Mouse (Mus musculus) cortical plate, adult 2 months (tissue): ENCODE data around the gene Chst13. TPM values are rescaled to one million over a fixed set of nuclear protein-coding genes. Genes with fewer than 3 reads are reported as not detected.

Experiments
- H3K27ac ChIP-seq: fragments of 200-500 bp; 2 replicates; pipeline ENCODE4 v1.5.1; 2012; ENCODE audit warnings: low read length, control low read depth, inconsistent platforms; ENCODE audit not compliant: insufficient read depth
- H3K4me1 ChIP-seq: fragments of 200-500 bp; 2 replicates; pipeline ENCODE4 v1.6.1; 2011; ENCODE audit warnings: low read length; ENCODE audit not compliant: control insufficient read depth, insufficient read depth
- H3K4me3 ChIP-seq: fragments of 200-500 bp; 2 replicates; pipeline ENCODE4 v1.5.1; 2011; ENCODE audit warnings: mild to moderate bottlenecking, low read length, control low read depth; ENCODE audit not compliant: insufficient read depth
- CTCF ChIP-seq: fragments of 200-500 bp; IDR thresholded peaks from 2 replicates; pipeline ENCODE4 v1.5.1; 2011; ENCODE audit warnings: mild to moderate bottlenecking, control low read depth, low read length; ENCODE audit not compliant: insufficient read depth; ENCODE audit errors: extremely low read depth
- POLR2A ChIP-seq: fragments of 200-500 bp; IDR thresholded peaks from 2 replicates; pipeline ENCODE4 v1.6.1; 2011; ENCODE audit warnings: mild to moderate bottlenecking, low read length, control low read depth; ENCODE audit not compliant: insufficient read depth; ENCODE audit errors: extremely low read depth
- polyA plus RNA-seq: library from polyadenylated mRNA; depleted of rRNA; stranded (reverse); fragments of >200 nt; gene quantifications from 2 replicates; pipeline ENCODE4 v1.2.3, GENCODE M21; 2012

Gene Chst13
- polyA plus RNA-seq, 1 experiment, result 0.17 TPM

DNA sequence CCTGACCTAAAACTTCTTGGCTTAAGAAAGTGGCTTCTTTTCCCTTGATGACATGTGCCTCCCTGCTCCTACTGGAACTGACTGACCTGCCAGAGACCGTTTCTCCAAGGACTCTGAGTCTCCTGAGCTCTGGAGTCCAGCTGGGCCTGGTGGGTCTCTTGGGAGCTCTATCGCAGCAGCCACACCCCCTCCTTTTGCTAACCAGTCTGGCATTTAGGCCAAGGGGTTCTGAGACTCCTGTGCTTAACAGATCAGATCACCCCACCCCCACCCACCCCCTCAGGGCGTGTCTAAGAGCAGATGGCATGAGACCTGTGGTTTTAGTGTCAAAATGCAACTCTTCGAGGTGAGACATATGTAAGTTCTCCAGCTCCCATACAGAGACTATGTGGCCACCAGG lies 3.2 kb downstream of the Chst13 start:
- TF ChIP-seq POLR2A (no peak), CTCF (no peak)
- Histone ChIP-seq H3K27ac (no peak overlapping the region), H3K4me1 (no peaks in the 10 kb centered on the region), H3K4me3 (no peak overlapping the region)

DNA sequence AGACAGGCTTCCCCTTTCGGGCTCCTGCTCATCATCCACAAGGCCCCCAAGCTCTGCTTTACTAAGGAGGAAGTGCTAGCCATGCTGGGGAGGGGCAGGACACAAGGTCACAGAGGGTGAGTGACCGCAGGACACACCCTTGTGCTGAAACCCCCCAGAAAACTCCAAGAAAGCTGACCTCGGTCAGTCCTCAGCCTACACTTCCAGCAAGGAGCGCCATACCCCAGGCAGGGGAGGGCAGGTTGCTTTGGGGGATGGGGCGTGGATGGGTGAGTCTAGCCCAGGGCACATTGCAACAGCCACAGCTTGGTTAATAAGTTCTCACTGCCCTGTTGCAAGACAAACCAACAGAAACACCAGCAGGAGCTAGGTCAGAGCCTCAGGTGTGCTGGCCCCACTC lies 4.6 kb downstream of the Chst13 start:
- Histone ChIP-seq H3K4me3 (no peak overlapping the region), H3K27ac (no peak overlapping the region), H3K4me1 (no peaks in the 10 kb centered on the region)
- TF ChIP-seq CTCF (no peak), POLR2A (no peak)

DNA sequence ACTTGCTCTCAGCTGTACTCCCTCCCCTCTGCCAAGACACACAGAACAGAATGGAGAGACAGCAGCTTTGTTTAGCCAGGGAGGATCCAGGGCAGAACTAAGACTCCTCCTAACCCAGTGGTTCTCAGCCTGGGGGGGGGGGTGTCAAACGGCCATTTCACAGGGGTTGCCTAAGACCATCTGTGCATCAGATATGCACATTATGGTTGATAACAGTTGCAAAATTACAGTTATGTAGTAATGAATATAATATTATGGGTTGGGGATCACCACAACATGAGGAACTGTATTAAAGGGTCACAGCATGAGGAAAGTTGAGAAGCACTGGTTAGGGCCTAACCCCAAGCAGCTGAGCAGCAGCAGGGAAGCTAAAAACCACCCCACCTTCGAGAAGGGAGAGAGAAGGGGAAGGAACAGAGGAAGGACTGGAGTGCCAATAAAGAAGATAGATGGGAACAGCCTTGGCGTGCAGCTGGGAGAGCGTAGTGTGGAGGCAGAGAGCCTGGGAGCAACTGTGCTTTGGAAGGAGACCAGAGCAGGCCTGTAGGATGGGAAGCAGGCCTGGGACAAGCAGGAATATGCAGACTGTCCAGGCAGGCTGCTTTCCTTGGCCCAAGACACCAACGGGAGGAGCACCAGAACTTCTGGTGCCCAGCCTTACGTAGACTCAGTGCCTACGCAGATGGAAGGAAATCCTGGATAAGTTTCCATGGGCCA lies 5.4 kb downstream of the Chst13 start:
- TF ChIP-seq CTCF (no peak), POLR2A (no peak)
- Histone ChIP-seq H3K4me1 (no peaks in the 10 kb centered on the region), H3K4me3 (no peak overlapping the region), H3K27ac (no peak overlapping the region)

DNA sequence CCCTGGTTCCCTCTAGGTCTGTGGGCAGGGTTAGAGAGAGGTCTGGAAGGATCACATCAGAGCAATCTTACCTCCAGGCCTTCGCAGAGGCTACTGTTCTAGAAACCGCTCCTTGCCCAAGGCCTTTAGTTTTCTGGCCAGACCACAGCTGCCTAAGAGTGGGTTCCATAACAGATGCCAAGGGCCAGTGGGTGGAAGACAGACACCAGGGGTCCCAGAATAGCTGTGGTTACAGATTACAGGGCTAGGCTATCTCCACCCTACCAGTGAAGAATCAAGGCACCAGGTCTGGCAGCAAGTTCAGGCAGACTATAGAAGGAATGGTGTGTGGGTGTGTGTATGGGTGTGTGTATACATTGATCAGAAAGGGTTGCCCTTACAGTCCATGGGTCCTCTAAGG lies 6.0 kb downstream of the Chst13 start:
- TF ChIP-seq CTCF (no peak), POLR2A (no peak)
- H3K4me1 ChIP-seq, result no peaks in the 10 kb centered on the region
- no peak overlapping the region for H3K27ac ChIP-seq
- no peak overlapping the region for H3K4me3 ChIP-seq

DNA sequence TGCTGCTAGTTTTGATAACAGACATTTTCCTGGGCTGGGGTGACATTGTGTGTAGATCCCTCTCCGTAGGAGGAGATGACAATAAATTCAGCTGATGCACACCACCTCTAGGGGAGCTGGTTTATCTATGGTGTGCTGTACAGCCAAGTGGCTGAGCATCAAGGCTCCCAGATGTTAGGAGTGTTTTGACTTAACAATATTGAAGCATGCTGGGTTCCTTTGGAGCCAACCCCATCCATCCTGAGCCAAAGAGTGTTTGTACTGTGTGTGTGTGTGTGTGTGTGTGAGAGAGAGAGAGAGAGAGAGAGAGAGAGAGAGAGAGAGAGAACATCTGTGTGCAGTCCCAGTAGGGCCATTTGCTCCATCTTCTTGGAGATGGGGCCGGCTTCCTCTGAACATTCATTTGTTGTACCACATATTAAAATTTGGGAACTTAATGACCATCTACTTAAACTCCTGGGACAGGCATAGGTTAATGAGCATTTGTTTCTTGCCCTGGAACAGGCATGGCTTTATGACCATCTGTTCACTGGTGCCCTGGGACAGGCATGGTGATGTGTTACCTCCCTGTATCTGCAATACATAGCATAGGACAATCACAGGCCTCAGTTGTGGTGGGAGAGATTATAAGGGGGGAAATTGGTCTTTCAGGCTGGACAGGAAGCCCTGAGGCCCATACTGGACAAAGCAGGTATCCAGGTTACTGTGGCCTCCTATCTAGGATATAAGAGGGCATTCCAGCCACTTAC lies 7.3 kb downstream of the Chst13 start:
- TF ChIP-seq POLR2A (no peak), CTCF (no peak)
- Histone ChIP-seq H3K4me1 (no peaks in the 10 kb centered on the region), H3K27ac (no peak overlapping the region), H3K4me3 (no peak overlapping the region)

DNA sequence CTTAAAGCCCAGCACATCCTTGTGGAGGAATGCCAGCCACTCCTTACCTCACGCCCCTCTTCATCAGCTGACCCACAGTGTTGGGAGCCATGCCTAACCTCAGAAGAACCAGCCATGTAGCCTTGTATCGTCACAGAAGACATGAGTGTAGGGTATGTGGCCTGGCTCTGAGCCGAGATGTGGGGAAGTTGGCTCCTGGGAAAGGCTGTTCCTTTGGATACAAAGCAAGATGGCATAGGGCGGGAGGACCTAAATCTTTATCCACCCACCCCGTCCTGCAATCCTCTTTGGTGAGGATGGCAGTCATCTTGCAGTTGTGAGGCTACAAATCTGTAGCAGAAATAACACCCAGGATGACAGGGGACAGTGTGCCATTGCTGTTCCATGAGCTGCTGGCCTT lies 9.0 kb downstream of the Chst13 start:
- TF ChIP-seq CTCF, result no peak
- no peak for TF ChIP-seq POLR2A
- H3K27ac ChIP-seq, result no peak overlapping the region
- no peak overlapping the region for H3K4me3 ChIP-seq
- H3K4me1 ChIP-seq, result no peaks in the 10 kb centered on the region

DNA sequence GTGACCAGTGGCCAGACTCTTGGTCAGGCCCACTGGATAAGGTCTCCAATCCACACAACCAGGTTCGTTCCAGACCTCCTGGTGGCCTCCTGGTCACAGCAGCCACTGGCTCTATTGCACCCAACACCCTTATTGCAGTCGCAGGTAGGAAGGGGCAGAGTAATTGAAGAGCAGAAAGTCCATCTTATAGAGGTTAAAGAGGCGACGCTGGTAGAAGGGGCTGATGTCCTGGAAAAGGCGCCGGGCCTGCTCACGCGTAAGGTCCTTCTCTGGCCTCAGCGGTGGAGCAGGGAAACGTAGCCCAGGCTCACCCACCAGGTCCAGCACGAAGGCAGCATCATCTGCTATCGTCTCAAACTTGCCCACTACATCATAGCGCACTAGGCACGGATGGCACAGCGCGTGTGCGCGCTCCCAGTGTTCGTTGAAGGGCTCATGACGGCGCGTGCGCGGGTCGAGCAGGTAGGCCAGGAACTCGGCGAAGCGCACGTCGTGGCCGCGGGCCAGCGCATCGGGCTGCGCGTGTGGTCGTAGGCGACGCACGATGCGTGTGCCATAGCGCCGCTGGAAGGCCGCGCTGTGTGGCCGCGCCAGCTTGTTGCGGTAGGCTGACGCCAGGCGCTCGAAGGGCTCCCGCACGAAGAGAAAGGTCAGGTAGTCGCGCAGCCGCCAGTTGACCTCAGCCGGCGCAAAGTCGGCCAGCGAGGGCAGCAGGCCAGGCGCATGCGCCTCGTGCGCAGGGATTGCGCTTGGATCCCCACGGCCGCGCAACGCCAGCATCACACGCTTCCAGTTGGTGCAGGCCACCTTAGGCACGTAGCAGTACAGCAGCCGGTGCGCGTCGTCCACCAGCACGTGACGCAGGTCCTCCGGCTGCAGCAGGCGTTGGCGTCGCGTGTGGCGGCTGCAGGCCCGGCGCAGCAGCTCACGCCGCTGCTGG lies 15.9 kb downstream of the Chst13 start:
- no peak for TF ChIP-seq CTCF
- TF ChIP-seq POLR2A, result no peak
- Histone ChIP-seq H3K4me1 (no peaks in the 10 kb centered on the region), H3K4me3 (no peak overlapping the region), H3K27ac (no peak overlapping the region)

DNA sequence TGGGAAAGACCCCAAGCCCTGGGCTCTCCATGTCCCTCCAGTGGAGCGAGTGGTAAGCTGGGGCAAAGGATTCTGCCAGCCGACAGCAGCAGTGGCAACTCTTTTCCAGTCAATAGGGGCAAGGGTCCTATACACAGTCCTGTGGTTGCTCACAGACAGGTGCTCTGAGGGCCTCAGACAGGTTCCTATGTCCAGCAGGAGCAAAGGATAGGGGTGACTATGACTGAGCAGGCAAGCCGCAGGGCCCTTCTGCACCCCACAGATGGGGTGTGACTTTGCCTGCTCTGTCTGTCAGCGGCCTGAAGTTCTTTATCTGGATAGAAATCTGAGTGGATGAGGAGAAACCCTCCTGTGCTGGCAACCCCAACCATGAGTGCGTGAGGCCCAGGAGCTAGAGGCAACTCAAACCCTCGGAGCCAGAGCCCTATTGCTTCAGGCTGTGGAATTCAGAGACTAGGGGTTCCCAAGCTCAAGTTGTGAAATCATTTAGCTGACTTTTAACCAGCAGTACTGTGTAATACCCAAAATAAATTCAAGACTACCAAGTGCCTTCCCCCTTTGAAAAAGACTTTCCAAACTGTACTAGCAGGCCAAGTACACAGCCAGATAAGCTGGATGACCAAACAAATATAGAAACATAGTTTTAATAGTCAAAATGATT lies 18.5 kb downstream of the Chst13 start:
- Histone ChIP-seq H3K27ac (no peak overlapping the region), H3K4me3 (no peak overlapping the region), H3K4me1 (no peaks in the 10 kb centered on the region)
- TF ChIP-seq CTCF (no peak), POLR2A (no peak)

DNA sequence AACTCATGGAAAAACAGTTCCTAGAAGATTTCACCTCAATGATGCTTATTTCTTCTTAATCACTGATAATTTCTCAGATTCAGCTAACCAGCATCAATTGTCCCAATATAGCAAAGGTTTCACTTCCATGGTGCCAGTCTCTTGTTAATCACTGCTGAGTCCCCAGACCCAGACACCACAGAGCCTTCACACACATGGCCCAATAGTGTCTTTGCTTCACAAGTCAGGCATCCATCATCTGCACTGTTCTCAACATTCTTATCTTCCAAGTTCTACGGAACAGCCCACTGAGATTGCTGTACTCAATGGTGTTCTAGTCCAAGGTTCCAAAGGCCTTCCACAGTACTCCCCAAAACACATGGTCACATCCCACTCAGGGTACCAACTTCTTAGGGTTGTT lies 24.1 kb downstream of the Chst13 start, which contains the start of gene BC048671:
Gene BC048671, plus strand, starts transcription at position 301 of the 400 bp plus-strand sequence.
- Histone ChIP-seq H3K4me1 (no peaks in the 10 kb centered on the region), H3K27ac (no peak within 1 kb of the TSS), H3K4me3 (no peak within 1 kb of the TSS)
- TF ChIP-seq POLR2A (no peak), CTCF (no peak)
